Mouse (Mus musculus) liver, embryonic 14.5 days (tissue): ENCODE results near the gene Gm35315. TPM values are rescaled to one million over a fixed set of nuclear protein-coding genes. Genes with fewer than 3 reads are reported as not detected.

Experiments
- ATAC-seq: fragments of 200-750 bp; cut with Nextera tagmentation; 2 replicates; pipeline ENCODE4 v1.8.0; 2017; ENCODE audit warnings: moderate number of reproducible peaks, mild to moderate bottlenecking, moderate library complexity; ENCODE audit not compliant: insufficient read depth
- DNase-seq, 3 experiments: peaks; one replicate each; pipeline ENCODE4 v3.0.0-alpha.2; 2012 to 2013; ENCODE audit warnings: low read depth in 3 of 3, low spot score in 3 of 3
- H3K27ac ChIP-seq: fragments of 300-500 bp; sonication (generic); 2 replicates; pipeline ENCODE4 v1.5.1; 2014; ENCODE audit warnings: moderate library complexity, mild to moderate bottlenecking, control low read depth, inconsistent platforms
- H3K27me3 ChIP-seq: fragments of 300-500 bp; sonication (generic); 2 replicates; pipeline ENCODE4 v1.6.1; 2014; ENCODE audit warnings: mild to moderate bottlenecking, low read length, moderate library complexity; ENCODE audit not compliant: control insufficient read depth, insufficient read depth
- H3K36me3 ChIP-seq: fragments of 300-500 bp; sonication (generic); replicated peaks from 2 replicates; pipeline ENCODE4 v1.6.1; 2014; ENCODE audit warnings: low read depth; ENCODE audit not compliant: control insufficient read depth, insufficient read depth
- H3K4me1 ChIP-seq, 2 experiments: fragments of 200-500 bp in 1 of 2; fragments of 300-500 bp in 1 of 2; sonication (generic) in 1 of 2; replicated peaks; 2 replicates each; pipeline ENCODE4 v1.6.1; 2012 to 2014; ENCODE audit warnings: antibody characterized with exemption in 1 of 2, inconsistent platforms in 1 of 2, low read length in 1 of 2; ENCODE audit not compliant: control insufficient read depth in 2 of 2, insufficient read depth in 2 of 2
- H3K4me2 ChIP-seq: fragments of 300-500 bp; sonication (generic); 2 replicates; pipeline ENCODE4 v1.6.1; 2014; ENCODE audit warnings: low read depth, mild to moderate bottlenecking, control low read depth, moderate library complexity
- H3K4me3 ChIP-seq, 2 experiments: fragments of 200-500 bp in 1 of 2; fragments of 300-500 bp in 1 of 2; sonication (generic) in 1 of 2; 2 replicates each; pipeline ENCODE4 v1.5.1; 2012 to 2014; ENCODE audit warnings: low read depth in 2 of 2, low read length in 2 of 2, mild to moderate bottlenecking in 2 of 2, control low read depth in 1 of 2, inconsistent platforms in 1 of 2, moderate library complexity in 1 of 2; ENCODE audit not compliant: insufficient read depth in 1 of 2
- H3K9ac ChIP-seq: fragments of 300-500 bp; sonication (generic); replicated peaks from 2 replicates; pipeline ENCODE4 v1.6.1; 2014; ENCODE audit warnings: mild to moderate bottlenecking, control low read depth, moderate library complexity
- H3K9me3 ChIP-seq: fragments of 300-500 bp; sonication (generic); 2 replicates; pipeline ENCODE4 v1.6.1; 2016; ENCODE audit warnings: low read length, mixed read lengths; ENCODE audit not compliant: control insufficient read depth
- CTCF ChIP-seq: IDR thresholded peaks from 2 replicates; pipeline ENCODE4 v1.5.1; 2016; ENCODE audit warnings: antibody characterized with exemption, low read depth, control low read depth
- EP300 ChIP-seq: IDR thresholded peaks from 2 replicates; pipeline ENCODE4 v1.6.1; 2016; ENCODE audit warnings: antibody characterized with exemption, low read depth
- WGBS: fragments of 180-500 bp; shearing (Covaris S2); extraction: QIAGEN DNeasy Blood & Tissue Kit; methylation state at CpG from one replicate; pipeline ENCODE4 v1.1.7; 2014; ENCODE audit not compliant: insufficient replicate concordance; 5-methylcytosine and 5-hydroxymethylcytosine counted together
- polyA plus RNA-seq, 2 experiments: library from polyadenylated mRNA; depleted of rRNA in 1 of 2; stranded (reverse) in 1 of 2; unstranded in 1 of 2; fragments of >200 nt; fragmentation: Nextera tagmentation in 1 of 2; extraction: Ambion mirVana in 1 of 2; gene quantifications; 2 replicates each; pipeline versions ENCODE4 v1.2.1 to v1.2.3; 2012 to 2014

Gene Gm35315
- polyA plus RNA-seq (2012; rRNA removed): 0.53 and 0.81 TPM in 2 replicates
- 0.51 and 0.81 TPM in 2 replicates for polyA plus RNA-seq (2014; fragmentation: Nextera tagmentation; extraction: Ambion mirVana)

DNA sequence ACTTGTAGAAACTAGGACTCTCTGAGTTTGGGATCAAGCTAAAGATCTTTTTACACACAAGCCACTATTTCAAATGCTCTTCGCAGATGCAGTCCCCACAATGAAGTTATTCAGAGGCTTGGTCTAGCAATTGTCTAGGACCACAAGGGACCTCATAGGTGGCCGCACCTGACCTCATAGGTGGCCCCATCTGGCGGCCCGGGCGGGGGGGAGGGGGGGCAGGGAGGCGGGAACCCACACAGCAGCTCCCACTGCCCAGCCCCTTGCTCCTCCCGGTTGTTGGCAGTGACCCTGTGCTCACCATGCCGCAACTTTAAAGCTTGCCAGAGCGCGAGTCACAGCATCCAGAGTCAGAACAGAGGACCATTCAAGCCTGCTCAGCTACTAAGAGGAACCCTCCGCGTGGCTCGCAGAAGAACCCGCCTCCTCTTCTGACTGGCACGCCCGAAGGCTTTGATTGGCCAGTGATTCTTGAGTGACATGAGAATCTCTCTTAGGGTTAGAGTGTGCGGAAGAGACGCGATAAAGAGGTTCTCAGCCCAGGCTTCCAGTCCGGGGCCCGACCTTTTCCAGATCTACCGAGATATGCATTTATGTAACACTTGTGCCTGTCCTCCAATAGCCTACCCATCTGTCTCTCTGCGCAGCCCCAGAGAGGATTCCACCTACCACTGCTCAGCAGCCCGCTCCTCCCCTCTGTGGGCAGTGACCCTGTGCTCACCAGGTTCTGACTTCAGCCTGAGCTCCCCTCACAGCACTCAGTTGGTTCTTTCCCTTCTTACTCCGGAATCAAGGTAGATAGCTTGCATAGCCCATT, at the start of gene Gm35315:
TSS of gene Gm35315 (minus strand) at position 391 of the 817 bp plus-strand sequence.
- no peaks in the 10 kb centered on the region for H3K27me3 ChIP-seq
- peak within 1 kb of the TSS; percentile 75 for H3K4me2 ChIP-seq
- DNase-seq (peak; percentile 84 to 89 (median 86)), ATAC-seq (peak; percentile 97)
- under 1% methylated on average over 25 of the region's 25 CpGs for WGBS
- H3K4me3 ChIP-seq: peak within 1 kb of the TSS; percentile 53 to 71
- H3K36me3 ChIP-seq: no peaks in the 10 kb centered on the region
- TF ChIP-seq CTCF (no peak), EP300 (no peak)
- peaks cover 0 to 6% of the 10 kb centered on the region in 2 experiments; a peak in 2 of 4 replicates for H3K4me1 ChIP-seq
- no peaks in the 10 kb centered on the region for H3K9me3 ChIP-seq
- H3K9ac ChIP-seq: peak within 1 kb of the TSS; percentile 55
- peak within 1 kb of the TSS; percentile 52 for H3K27ac ChIP-seq

DNA sequence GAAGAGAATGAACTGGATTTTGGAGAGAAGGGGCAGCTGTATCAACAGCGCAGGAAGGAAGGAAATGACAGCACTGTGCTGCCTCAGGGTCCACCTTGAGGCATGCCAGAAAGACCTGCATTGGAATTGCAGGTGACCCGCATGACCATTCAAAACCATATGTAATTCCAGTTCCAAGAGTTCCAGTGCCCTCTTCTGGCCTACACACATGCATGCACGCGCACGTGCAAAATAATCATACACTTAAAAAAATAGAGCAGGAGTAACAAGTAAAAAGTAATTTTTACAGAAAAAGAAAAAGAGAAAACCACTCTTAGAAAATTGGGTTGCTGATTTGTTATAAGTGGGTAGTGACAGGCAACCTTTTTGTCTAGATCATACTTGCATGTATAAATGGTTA, 48.8 kb upstream of the Gm35315 start:
- TF ChIP-seq EP300: no peak
- TF ChIP-seq CTCF: peak; percentile 50
- Histone ChIP-seq H3K27ac (no peak overlapping the region), H3K4me3 (no peak overlapping the region), H3K9ac (no peak overlapping the region), H3K9me3 (no peaks in the 10 kb centered on the region), H3K4me1 (no peaks in the 10 kb centered on the region), H3K4me2 (no peak overlapping the region), H3K27me3 (no peaks in the 10 kb centered on the region), H3K36me3 (peaks cover 34% of the 10 kb centered on the region)
- WGBS: 83% methylated on average over 5 of the region's 5 CpGs
- ATAC-seq (no peak), DNase-seq (no peak)

DNA sequence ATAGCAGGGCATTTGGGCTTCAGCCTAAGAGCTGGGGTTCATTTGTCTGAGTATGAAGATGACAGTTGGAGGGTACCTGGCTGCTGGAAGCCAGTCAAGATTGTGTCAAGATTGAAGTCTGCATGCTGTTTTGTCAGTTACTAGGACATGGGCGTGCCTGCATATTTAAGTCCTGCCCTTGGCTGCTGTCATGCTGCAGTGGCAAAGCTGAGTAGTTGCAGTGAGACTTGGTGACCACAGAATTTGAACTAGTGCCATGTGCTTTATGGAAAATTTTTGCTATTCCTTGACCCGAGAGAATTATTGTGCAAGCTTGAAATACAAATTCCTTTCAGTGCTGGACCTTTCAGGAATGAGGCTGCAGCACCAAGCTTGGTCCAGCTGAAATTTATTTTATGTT, 48.1 kb upstream of the Gm35315 start:
- no peak overlapping the region for H3K4me3 ChIP-seq
- ATAC-seq (0 out of 2 replicates have a peak, but pooled peaks have one; percentile 11), DNase-seq (no peak)
- H3K27ac ChIP-seq: no peak overlapping the region
- TF ChIP-seq EP300 (no peak), CTCF (no peak)
- H3K36me3 ChIP-seq: peaks cover 31% of the 10 kb centered on the region
- H3K27me3 ChIP-seq: no peaks in the 10 kb centered on the region
- H3K4me1 ChIP-seq: no peaks in the 10 kb centered on the region
- H3K9ac ChIP-seq: no peak overlapping the region
- WGBS: 74% methylated on average over 2 of the region's 2 CpGs
- no peak overlapping the region for H3K4me2 ChIP-seq
- no peaks in the 10 kb centered on the region for H3K9me3 ChIP-seq

DNA sequence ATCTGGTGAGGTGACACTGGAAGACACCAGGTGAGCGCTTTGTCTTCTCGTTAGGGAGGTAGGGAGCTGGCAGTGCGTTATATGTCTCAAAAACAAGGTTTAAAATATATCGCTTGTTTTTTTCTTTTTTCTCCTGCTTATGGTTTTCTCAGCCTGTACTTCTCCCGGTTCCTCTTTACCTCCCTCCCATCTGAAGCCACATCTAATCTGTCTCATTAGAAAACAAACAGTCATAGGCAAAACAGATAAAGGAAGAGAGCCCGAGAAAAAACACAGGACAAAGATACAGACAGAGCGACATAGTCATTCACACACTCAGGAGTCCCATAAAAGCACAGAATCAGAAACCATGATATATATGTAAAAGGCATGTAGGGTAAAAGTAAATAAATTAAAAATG, 46.2 kb upstream of the Gm35315 start:
- H3K4me1 ChIP-seq: no peaks in the 10 kb centered on the region; a peak in 2 of 4 replicates
- no peak overlapping the region for H3K27ac ChIP-seq
- 73% methylated on average over 7 of the region's 7 CpGs for WGBS
- TF ChIP-seq CTCF: no peak
- no peak for TF ChIP-seq EP300
- ATAC-seq (no peak), DNase-seq (no peak)
- no peak overlapping the region for H3K4me3 ChIP-seq
- H3K36me3 ChIP-seq: peaks cover 21% of the 10 kb centered on the region
- H3K27me3 ChIP-seq: no peaks in the 10 kb centered on the region
- H3K9ac ChIP-seq: no peak overlapping the region
- H3K4me2 ChIP-seq: no peak overlapping the region
- H3K9me3 ChIP-seq: no peaks in the 10 kb centered on the region

DNA sequence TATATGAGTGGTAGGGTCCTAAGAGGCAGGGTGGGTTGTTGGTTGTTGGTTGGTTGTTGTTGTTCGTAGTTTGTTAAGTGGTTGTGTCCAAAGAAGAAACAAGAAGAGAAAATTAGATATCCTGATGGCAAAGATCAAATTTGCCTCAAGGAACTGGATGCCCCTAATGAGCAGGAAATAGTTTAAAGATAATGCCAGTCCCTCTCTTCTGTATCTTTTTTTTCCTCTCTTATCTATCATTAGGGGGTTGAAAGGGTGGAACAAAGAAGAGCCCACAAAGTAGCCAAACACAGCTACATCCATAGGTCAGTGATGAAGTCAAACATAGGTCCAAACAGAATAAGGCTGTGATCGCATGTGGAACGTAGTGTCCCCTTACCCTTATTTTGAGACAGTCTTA, 45.1 kb upstream of the Gm35315 start:
- DNase-seq: no peak
- TF ChIP-seq EP300: no peak
- no peak for TF ChIP-seq CTCF

More for the DNA sequence above, 45.1 kb upstream of the Gm35315 start:
- Histone ChIP-seq H3K4me3 (no peak overlapping the region), H3K4me1 (peaks cover 3% of the 10 kb centered on the region in 2 experiments; a peak in 3 of 4 replicates), H3K9ac (no peak overlapping the region), H3K36me3 (peaks cover 12% of the 10 kb centered on the region), H3K27ac (no peak overlapping the region), H3K27me3 (no peaks in the 10 kb centered on the region), H3K9me3 (no peaks in the 10 kb centered on the region), H3K4me2 (no peak overlapping the region)
- 82% methylated on average over 3 of the region's 3 CpGs for WGBS
- no peak for ATAC-seq
